Mouse (Mus musculus): Measurements from ENCODE around the gene Trim21. TPM values are rescaled to one million over a fixed set of nuclear protein-coding genes. Genes with fewer than 3 reads are reported as not detected.

Trim21 gene
- polyA plus RNA-seq, 1 experiment, result 23.6 TPM

- DNase-seq, result no peak
- H3K27ac ChIP-seq (ENCODE audit: control insufficient read depth, insufficient read depth, low read length), result no peak overlapping the region
- peaks cover 4% of the 10 kb centered on the region for H3K4me1 ChIP-seq (replicated peaks; ENCODE audit: control insufficient read depth, insufficient read depth, low read length)
- 94% methylated on average over 6 of the region's 6 CpGs for WGBS
- no peaks in the 10 kb centered on the region for H3K27me3 ChIP-seq (ENCODE audit: control insufficient read depth, insufficient read depth, low read length)
- TF ChIP-seq POLR2A (IDR thresholded peaks at IDR 0.05; ENCODE audit: control insufficient read depth, extremely low read depth, insufficient read depth, low read length, poor library complexity), result no peak
- TF ChIP-seq CTCF (IDR thresholded peaks at IDR 0.05; ENCODE audit: borderline replicate concordance, control insufficient read depth, extremely low read depth, insufficient read depth, low read length, poor library complexity), result no peak
- no peaks in the 10 kb centered on the region for H3K36me3 ChIP-seq (ENCODE audit: control insufficient read depth, insufficient read depth, low read length)
- H3K4me3 ChIP-seq (ENCODE audit: control insufficient read depth, insufficient read depth, low read length), result no peak overlapping the region
Measured at GRCm38 (mm10) chr7:102508666-102509065, 56.6 kb downstream of the Trim21 start.

- DNase-seq, result no peak
- Histone ChIP-seq H3K27ac (ENCODE audit: control insufficient read depth, insufficient read depth, low read length) (no peak overlapping the region), H3K4me3 (ENCODE audit: control insufficient read depth, insufficient read depth, low read length) (no peak overlapping the region), H3K27me3 (ENCODE audit: control insufficient read depth, insufficient read depth, low read length) (no peaks in the 10 kb centered on the region), H3K4me1 (replicated peaks; ENCODE audit: control insufficient read depth, insufficient read depth, low read length) (peaks cover 4% of the 10 kb centered on the region), H3K36me3 (ENCODE audit: control insufficient read depth, insufficient read depth, low read length) (no peaks in the 10 kb centered on the region)
- WGBS, result 95% methylated on average over 9 of the region's 9 CpGs
- no peak for TF ChIP-seq POLR2A (IDR thresholded peaks at IDR 0.05; ENCODE audit: control insufficient read depth, extremely low read depth, insufficient read depth, low read length, poor library complexity)
- no peak for TF ChIP-seq CTCF (IDR thresholded peaks at IDR 0.05; ENCODE audit: borderline replicate concordance, control insufficient read depth, extremely low read depth, insufficient read depth, low read length, poor library complexity)
Measured at GRCm38 (mm10) chr7:102508066-102508465, 57.2 kb downstream of the Trim21 start.

Other genes with a start within 250 kb of the Trim21 start
- gene Rrm1, start 123.8 kb downstream of the Trim21 start, polyA plus RNA-seq (2012; rRNA removed), result 46.3 and 67.1 TPM in 2 replicates
- gene Olfr543, start 83.8 kb downstream of the Trim21 start, polyA plus RNA-seq (2012; rRNA removed), result not detected in 2 replicates
- not detected in 2 replicates for gene Olfr544, start 77.2 kb downstream of the Trim21 start, polyA plus RNA-seq (2012; rRNA removed)
- gene Olfr545, start 65.9 kb downstream of the Trim21 start, polyA plus RNA-seq (2012; rRNA removed), result not detected in 2 replicates
- gene Olfr547, start 30.7 kb downstream of the Trim21 start, polyA plus RNA-seq (2012; rRNA removed), result not detected in 2 replicates
- not detected in 2 replicates for gene Olfr548-ps1, start 24.6 kb downstream of the Trim21 start, polyA plus RNA-seq (2012; rRNA removed)
- not detected in 2 replicates for gene Olfr549, start 15.6 kb downstream of the Trim21 start, polyA plus RNA-seq (2012; rRNA removed)
- 0.13 TPM in 1 of 2 replicates, not detected in the other for gene Olfr550, start 6.0 kb upstream of the Trim21 start, polyA plus RNA-seq (2012; rRNA removed)
- gene Olfr551, start 26.4 kb upstream of the Trim21 start, polyA plus RNA-seq (2012; rRNA removed), result not detected in 2 replicates
- not detected in 2 replicates for gene Olfr552, start 32.3 kb upstream of the Trim21 start, polyA plus RNA-seq (2012; rRNA removed)
- gene Olfr553, start 52.7 kb upstream of the Trim21 start, polyA plus RNA-seq (2012; rRNA removed), result not detected in 2 replicates
- not detected in 2 replicates for gene Olfr554, start 72.9 kb upstream of the Trim21 start, polyA plus RNA-seq (2012; rRNA removed)
- gene Olfr555, start 93.3 kb upstream of the Trim21 start, polyA plus RNA-seq (2012; rRNA removed), result not detected in 2 replicates
- not detected in 2 replicates for gene Olfr556, start 99.4 kb upstream of the Trim21 start, polyA plus RNA-seq (2012; rRNA removed)
- gene Trim68, start 121.8 kb upstream of the Trim21 start, polyA plus RNA-seq (2012; rRNA removed), result 14.0 and 16.3 TPM in 2 replicates
- not detected in 2 replicates for gene Olfr557, start 130.4 kb upstream of the Trim21 start, polyA plus RNA-seq (2012; rRNA removed)
- 0.11 and 0.49 TPM in 2 replicates for gene Olfr558, start 136.7 kb upstream of the Trim21 start, polyA plus RNA-seq (2012; rRNA removed)
- gene Olfr33, start 153.6 kb upstream of the Trim21 start, polyA plus RNA-seq (2012; rRNA removed), result not detected in 2 replicates
- gene Olfr559, start 162.0 kb upstream of the Trim21 start, polyA plus RNA-seq (2012; rRNA removed), result not detected in 2 replicates
- gene Olfr560, start 193.9 kb upstream of the Trim21 start, polyA plus RNA-seq (2012; rRNA removed), result not detected in 2 replicates
- gene Olfr78, start 194.0 kb upstream of the Trim21 start, polyA plus RNA-seq (2012; rRNA removed), result 0.29 and 0.32 TPM in 2 replicates
- not detected in 2 replicates for gene Olfr561, start 205.7 kb upstream of the Trim21 start, polyA plus RNA-seq (2012; rRNA removed)
- not detected in 2 replicates for gene Olfr564, start 238.0 kb upstream of the Trim21 start, polyA plus RNA-seq (2012; rRNA removed)